Mouse (Mus musculus) embryonic facial prominence, embryonic 14.5 days (tissue): ENCODE results near the gene Kcnn3. TPM values are rescaled to one million over a fixed set of nuclear protein-coding genes. Genes with fewer than 3 reads are reported as not detected.

Experiments used
- ATAC-seq: fragments of 200-750 bp; cut with Nextera tagmentation; 2 replicates; pipeline ENCODE4 v1.8.0; 2017; ENCODE audit warnings: low read depth, moderate number of reproducible peaks, moderate TSS enrichment
- DNase-seq: peaks from one replicate; pipeline ENCODE4 v3.0.0-alpha.2; 2015; ENCODE audit warnings: low spot score
- H3K27ac ChIP-seq: fragments of 300-500 bp; sonication (generic); replicated peaks from 2 replicates; pipeline ENCODE4 v1.5.1; 2014; ENCODE audit warnings: low read depth, mild to moderate bottlenecking, low read length, moderate library complexity
- H3K27me3 ChIP-seq: fragments of 300-500 bp; sonication (generic); replicated peaks from 2 replicates; pipeline ENCODE4 v1.6.1; 2014; ENCODE audit warnings: low read length; ENCODE audit not compliant: control insufficient read depth, insufficient read depth
- H3K36me3 ChIP-seq: fragments of 300-500 bp; sonication (generic); 2 replicates; pipeline ENCODE4 v1.6.1; 2014; ENCODE audit warnings: low read length, mixed read lengths; ENCODE audit not compliant: control insufficient read depth, insufficient read depth
- H3K4me1 ChIP-seq: fragments of 300-500 bp; sonication (generic); 2 replicates; pipeline ENCODE4 v1.6.1; 2014; ENCODE audit warnings: antibody characterized with exemption, low read length; ENCODE audit not compliant: control insufficient read depth, insufficient read depth
- H3K4me2 ChIP-seq: fragments of 300-500 bp; sonication (generic); 2 replicates; pipeline ENCODE4 v1.6.1; 2014; ENCODE audit warnings: low read depth, mild to moderate bottlenecking, low read length, moderate library complexity, mixed read lengths
- H3K4me3 ChIP-seq: fragments of 300-500 bp; sonication (generic); 2 replicates; pipeline ENCODE4 v1.5.1; 2014; ENCODE audit warnings: low read depth, mild to moderate bottlenecking, low read length
- H3K9ac ChIP-seq: fragments of 300-500 bp; sonication (generic); 2 replicates; pipeline ENCODE4 v1.6.1; 2014; ENCODE audit warnings: low read depth, mild to moderate bottlenecking, low read length, moderate library complexity, mixed read lengths
- H3K9me3 ChIP-seq: fragments of 300-500 bp; sonication (generic); 2 replicates; pipeline ENCODE4 v1.6.1; 2016; ENCODE audit warnings: low read length; ENCODE audit not compliant: control insufficient read depth
- WGBS: fragments of 180-500 bp; shearing (Covaris S2); extraction: QIAGEN DNeasy Blood & Tissue Kit; methylation state at CpG from one replicate; pipeline ENCODE4 v1.1.7; 2014; 5-methylcytosine and 5-hydroxymethylcytosine counted together
- polyA plus RNA-seq: library from polyadenylated mRNA; unstranded; fragments of >200 nt; fragmentation: Nextera tagmentation; extraction: Ambion mirVana; gene quantifications from 2 replicates; pipeline ENCODE4 v1.2.1, GENCODE M21; 2014

Kcnn3 gene
- polyA plus RNA-seq, 1 experiment from 2014 or later: 3.7 TPM

- Histone ChIP-seq H3K27me3 (0 out of 2 replicates have a peak, but pooled peaks cover 3% of the 10 kb centered on the region), H3K4me2 (no peak overlapping the region), H3K4me1 (peaks cover 3% of the 10 kb centered on the region; the same call in 1 of the 2 replicates), H3K36me3 (no peaks in the 10 kb centered on the region), H3K4me3 (no peak overlapping the region), H3K27ac (no peak overlapping the region), H3K9ac (no peak overlapping the region), H3K9me3 (no peaks in the 10 kb centered on the region)
- no peak for DNase-seq
- no peak for ATAC-seq
- 63% methylated on average over 20 of the region's 20 CpGs for WGBS
Observed at GRCm38 (mm10) chr3:89486916-89487702, 32.9 kb upstream of the Kcnn3 start.

- Histone ChIP-seq H3K4me1 (no peaks in the 10 kb centered on the region), H3K9ac (no peak overlapping the region), H3K36me3 (no peaks in the 10 kb centered on the region), H3K27ac (no peak overlapping the region), H3K9me3 (no peaks in the 10 kb centered on the region), H3K27me3 (0 out of 2 replicates have a peak, but pooled peaks cover 3% of the 10 kb centered on the region), H3K4me3 (no peak overlapping the region), H3K4me2 (no peak overlapping the region)
- DNase-seq (no peak), ATAC-seq (no peak)
- 84% methylated on average over 3 of the region's 3 CpGs for WGBS
Observed at GRCm38 (mm10) chr3:89490790-89491189, 29.2 kb upstream of the Kcnn3 start.

- Histone ChIP-seq H3K27me3 (no peaks in the 10 kb centered on the region), H3K4me3 (no peak overlapping the region), H3K4me2 (no peak overlapping the region), H3K27ac (no peak overlapping the region), H3K9me3 (no peaks in the 10 kb centered on the region), H3K9ac (no peak overlapping the region), H3K4me1 (no peaks in the 10 kb centered on the region), H3K36me3 (no peaks in the 10 kb centered on the region)
- WGBS: 87% methylated on average over 5 of the region's 5 CpGs
- DNase-seq: no peak
- no peak for ATAC-seq
Observed at GRCm38 (mm10) chr3:89491559-89491958, 28.4 kb upstream of the Kcnn3 start.

GRCm38 (mm10) chr3:89492701-89493151 lies 27.2 kb upstream of the Kcnn3 start:
- Histone ChIP-seq H3K27me3 (no peaks in the 10 kb centered on the region), H3K9ac (no peak overlapping the region), H3K4me2 (no peak overlapping the region), H3K27ac (no peak overlapping the region), H3K4me1 (no peaks in the 10 kb centered on the region), H3K36me3 (no peaks in the 10 kb centered on the region), H3K9me3 (no peaks in the 10 kb centered on the region), H3K4me3 (no peak overlapping the region)
- peak; percentile 75 for DNase-seq
- WGBS: 43% methylated on average over 8 of the region's 8 CpGs
- ATAC-seq: peak; percentile 57; the same call in 1 of the 2 replicates

GRCm38 (mm10) chr3:89494630-89495029 lies 25.3 kb upstream of the Kcnn3 start:
- no peaks in the 10 kb centered on the region for H3K9me3 ChIP-seq
- no peaks in the 10 kb centered on the region for H3K27me3 ChIP-seq
- no peak overlapping the region for H3K4me3 ChIP-seq
- no peak overlapping the region for H3K9ac ChIP-seq
- H3K36me3 ChIP-seq: no peaks in the 10 kb centered on the region
- H3K27ac ChIP-seq: no peak overlapping the region
- H3K4me2 ChIP-seq: no peak overlapping the region
- DNase-seq: no peak
- ATAC-seq: no peak
- no peaks in the 10 kb centered on the region for H3K4me1 ChIP-seq
- 89% methylated on average over 5 of the region's 5 CpGs for WGBS

- Histone ChIP-seq H3K4me3 (no peak overlapping the region), H3K4me2 (no peak overlapping the region), H3K36me3 (no peaks in the 10 kb centered on the region), H3K4me1 (no peaks in the 10 kb centered on the region), H3K27ac (no peak overlapping the region), H3K9ac (no peak overlapping the region), H3K9me3 (no peaks in the 10 kb centered on the region), H3K27me3 (no peaks in the 10 kb centered on the region)
- ATAC-seq (no peak), DNase-seq (no peak)
- 66% methylated on average over 3 of the region's 3 CpGs for WGBS
Observed at GRCm38 (mm10) chr3:89496366-89496765, 23.6 kb upstream of the Kcnn3 start.

GRCm38 (mm10) chr3:89499696-89500095 lies 20.3 kb upstream of the Kcnn3 start:
- Histone ChIP-seq H3K27ac (no peak overlapping the region), H3K27me3 (no peaks in the 10 kb centered on the region), H3K4me1 (no peaks in the 10 kb centered on the region), H3K9ac (no peak overlapping the region), H3K9me3 (no peaks in the 10 kb centered on the region), H3K36me3 (no peaks in the 10 kb centered on the region), H3K4me3 (no peak overlapping the region), H3K4me2 (no peak overlapping the region)
- ATAC-seq (no peak), DNase-seq (no peak)
- WGBS: 42% methylated on average over 7 of the region's 7 CpGs

- Histone ChIP-seq H3K4me3 (no peak overlapping the region), H3K9ac (no peak overlapping the region), H3K9me3 (no peaks in the 10 kb centered on the region), H3K36me3 (no peaks in the 10 kb centered on the region), H3K27me3 (no peaks in the 10 kb centered on the region), H3K4me1 (no peaks in the 10 kb centered on the region), H3K27ac (no peak overlapping the region), H3K4me2 (no peak overlapping the region)
- no peak for DNase-seq
- no peak for ATAC-seq
Observed at GRCm38 (mm10) chr3:89501486-89501885, 18.5 kb upstream of the Kcnn3 start.

GRCm38 (mm10) chr3:89502551-89502950 lies 17.4 kb upstream of the Kcnn3 start:
- no peak overlapping the region for H3K27ac ChIP-seq
- no peak overlapping the region for H3K4me2 ChIP-seq
- ATAC-seq: no peak
- H3K9ac ChIP-seq: no peak overlapping the region
- DNase-seq: no peak
- no peaks in the 10 kb centered on the region for H3K9me3 ChIP-seq
- H3K4me3 ChIP-seq: no peak overlapping the region
- H3K4me1 ChIP-seq: no peaks in the 10 kb centered on the region; the same call in 1 of the 2 replicates
- no peaks in the 10 kb centered on the region for H3K27me3 ChIP-seq
- no peaks in the 10 kb centered on the region for H3K36me3 ChIP-seq
- WGBS: 78% methylated on average over 7 of the region's 7 CpGs
